Mouse (Mus musculus) spleen, postnatal 4 days (tissue): Measurements from ENCODE around the gene Gdf15.

Source experiments
- DNase-seq, 2 experiments: peaks; one replicate each; pipeline ENCODE4 v3.0.0; 2022; ENCODE audit warnings: low spot score in 2 of 2

Gene Gdf15

DNA sequence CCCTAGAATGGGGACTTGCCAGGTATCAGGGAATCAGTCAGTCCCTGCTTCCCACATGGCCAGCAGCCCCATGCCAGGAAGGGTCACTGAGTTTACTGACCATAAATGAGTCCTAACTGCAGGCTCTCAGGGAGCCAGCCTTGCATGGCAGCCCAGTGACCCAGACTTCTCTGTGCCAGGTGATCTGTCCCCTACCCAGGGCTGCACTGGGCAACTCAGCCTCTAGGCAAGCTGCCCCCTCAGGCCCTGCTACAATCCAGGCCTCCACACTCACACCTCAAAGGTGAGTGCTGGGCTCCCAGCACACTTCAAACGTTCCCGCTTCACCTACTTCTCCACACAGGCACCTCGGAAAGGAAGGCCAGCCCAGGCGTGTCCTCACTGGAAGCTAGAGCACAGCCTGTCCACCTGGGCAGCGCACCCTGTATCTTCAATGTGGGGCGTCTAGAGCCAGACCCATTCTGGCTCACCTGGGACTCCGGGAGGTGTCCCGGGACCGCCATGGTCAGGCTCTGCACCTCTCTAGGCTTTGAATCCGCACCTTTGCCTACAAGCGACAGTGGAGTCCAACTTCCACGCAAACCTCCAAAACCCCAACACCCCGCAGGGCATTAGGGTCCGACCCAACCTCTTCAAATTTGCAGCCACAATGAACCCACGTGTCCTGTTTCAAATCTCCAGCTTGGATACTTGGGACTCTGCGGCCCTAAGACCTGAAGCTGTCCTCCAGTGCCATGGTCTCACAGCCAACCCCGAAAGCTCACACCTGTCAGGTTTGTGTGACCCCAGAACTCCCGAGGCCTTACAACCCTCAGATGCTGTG lies 25.3 kb downstream of the Gdf15 start:
- DNase-seq = no peak

GRCm38 (mm10) chr8:70605871-70606779 lies 26.1 kb downstream of the Gdf15 start:
- DNase-seq = no peak

- DNase-seq = no peak
These were observed 27.7 kb downstream of the Gdf15 start for GRCm38 (mm10) chr8:70604558-70604957.

DNA sequence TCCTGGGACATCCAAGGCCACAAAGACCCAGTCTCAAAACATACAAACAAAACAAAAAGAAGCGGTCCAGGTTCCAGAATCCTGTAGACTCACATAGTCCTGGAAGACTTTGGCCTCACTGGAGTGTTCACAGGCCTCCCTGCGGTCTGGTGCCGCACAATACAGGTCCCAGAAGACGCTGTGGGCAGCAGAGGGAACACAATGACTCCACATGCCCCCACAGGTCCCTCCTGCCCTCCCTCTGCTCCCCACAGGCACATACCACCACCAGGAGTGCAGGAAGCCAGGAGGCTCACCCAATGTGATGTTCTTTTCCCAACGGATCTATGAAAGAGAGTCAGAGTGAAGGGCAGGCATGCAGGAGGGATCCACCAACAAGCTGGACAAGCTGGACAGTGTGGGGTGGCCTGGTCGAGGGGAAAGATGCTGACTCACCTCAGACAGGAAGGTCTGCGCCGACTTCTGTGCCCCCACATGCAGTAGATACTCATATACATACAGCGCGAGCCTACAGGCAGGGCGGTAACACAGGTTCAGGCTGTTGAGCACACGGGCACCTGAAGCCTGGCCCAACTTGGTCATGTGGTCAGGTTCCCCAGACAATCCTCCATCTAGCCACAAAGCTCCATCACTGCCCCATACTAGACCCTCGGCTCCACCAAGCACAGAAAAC lies 30.0 kb downstream of the Gdf15 start:
- no peak for DNase-seq

DNA sequence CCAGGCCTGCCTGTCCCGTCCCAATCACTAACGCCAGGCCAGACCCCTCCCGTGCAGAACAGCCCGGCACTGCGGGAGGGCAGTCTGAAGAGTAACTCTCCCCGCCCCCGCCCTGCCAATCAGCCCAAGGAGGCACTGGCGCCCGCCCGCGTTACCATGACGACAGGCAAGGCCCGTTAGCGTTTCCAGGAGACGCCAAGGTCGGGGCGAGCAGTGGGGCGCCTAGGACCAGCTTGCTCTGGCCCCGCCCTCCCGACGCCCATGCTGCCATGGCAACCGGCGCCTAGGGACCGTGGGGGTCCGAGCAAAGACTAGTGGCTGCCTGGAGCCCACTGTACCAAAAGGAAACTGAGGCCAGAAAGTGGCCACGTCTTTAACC lies 31.0 kb downstream of the Gdf15 start:
- DNase-seq = peak; percentile 79 to 90

DNA sequence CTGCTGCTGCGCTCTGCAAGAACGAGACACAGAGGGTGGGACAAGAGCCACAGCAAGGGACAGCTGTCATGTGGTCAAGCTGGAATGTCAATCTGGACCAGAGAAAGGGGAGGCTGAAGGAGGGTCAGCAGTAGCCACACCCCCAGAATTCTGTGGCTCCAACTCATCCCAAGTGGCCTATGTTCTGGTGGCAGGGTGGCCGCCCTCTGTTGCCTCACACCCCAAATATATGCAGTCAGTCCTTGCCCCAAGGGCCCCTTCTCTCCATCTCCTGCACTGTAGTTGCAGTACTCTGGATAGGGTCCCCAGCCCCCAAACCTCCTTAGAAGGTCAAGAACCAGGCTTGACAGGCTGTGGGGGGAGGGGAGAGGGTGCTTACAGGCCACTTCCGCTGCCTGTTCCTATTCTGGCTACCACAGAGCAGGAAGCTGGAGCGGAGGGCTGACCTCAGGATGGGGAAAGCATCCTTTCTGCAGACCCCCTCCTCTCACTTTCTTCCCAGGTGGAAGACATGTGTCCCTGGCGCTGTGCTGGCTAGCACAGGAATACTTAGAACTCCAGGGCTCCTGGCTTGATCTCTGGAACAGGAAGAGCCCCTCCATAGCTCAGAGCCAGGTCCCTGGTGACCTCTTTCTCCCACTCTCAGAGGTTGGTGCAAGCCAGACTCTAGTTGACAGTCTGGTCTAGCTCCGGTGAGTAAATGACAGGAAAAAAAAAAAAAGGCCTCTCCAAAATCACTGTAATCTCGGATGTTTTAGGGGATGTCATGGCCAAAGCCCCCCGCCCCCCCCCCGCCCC lies 31.6 kb downstream of the Gdf15 start:
- DNase-seq = no peak

GRCm38 (mm10) chr8:70599507-70600290 lies 32.6 kb downstream of the Gdf15 start:
- DNase-seq = peak in 1 of 2 experiments; percentile 66

GRCm38 (mm10) chr8:70598722-70599121 lies 33.5 kb downstream of the Gdf15 start:
- no peak for DNase-seq

GRCm38 (mm10) chr8:70598283-70598682 lies 34.0 kb downstream of the Gdf15 start:
- peak; percentile 62 to 81 for DNase-seq

DNA sequence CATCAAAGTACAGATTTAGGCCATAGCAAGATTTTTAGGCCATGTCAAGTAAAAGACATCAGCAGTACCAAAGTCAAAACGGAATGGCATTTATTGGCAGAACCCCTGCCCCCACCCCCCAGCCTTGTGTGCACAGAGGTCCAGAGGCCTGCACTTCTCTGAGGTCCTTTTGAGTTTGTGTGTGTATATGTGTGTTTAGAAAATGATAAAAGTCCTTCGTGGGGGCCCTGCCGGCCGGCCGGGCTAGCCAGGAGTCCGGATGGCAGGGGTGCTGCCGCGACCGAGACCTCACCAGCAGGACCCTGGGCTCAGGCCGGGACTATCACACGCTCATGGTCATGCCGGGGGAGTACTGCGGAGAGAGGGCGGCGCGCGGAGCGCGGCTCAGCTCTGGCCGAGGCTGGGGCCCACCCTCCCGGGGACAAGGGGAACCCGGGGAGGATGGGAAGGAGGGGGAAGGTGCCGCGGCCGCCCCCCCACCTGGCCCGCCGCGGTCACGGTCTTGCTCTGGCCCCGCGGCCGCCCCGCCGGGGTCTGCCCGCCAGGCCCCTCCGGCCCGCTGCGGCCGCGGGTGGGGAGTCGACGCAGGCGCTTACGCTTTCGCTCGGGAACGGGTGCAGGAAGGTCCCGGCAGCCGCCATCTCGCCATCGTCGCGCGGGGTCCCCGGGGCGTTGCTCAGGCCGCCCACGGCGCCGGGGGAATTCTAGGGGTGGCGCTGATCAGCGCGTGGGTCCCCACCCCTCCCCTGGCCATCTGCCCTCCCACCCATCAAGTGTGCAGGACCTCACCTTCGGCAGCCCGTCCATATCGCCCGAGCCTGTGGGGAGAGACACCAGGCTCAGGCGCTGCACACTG lies 34.6 kb downstream of the Gdf15 start:
- DNase-seq = no peak

- DNase-seq = peak; percentile 53 to 75
These were observed 35.4 kb downstream of the Gdf15 start for GRCm38 (mm10) chr8:70596775-70597416.

DNA sequence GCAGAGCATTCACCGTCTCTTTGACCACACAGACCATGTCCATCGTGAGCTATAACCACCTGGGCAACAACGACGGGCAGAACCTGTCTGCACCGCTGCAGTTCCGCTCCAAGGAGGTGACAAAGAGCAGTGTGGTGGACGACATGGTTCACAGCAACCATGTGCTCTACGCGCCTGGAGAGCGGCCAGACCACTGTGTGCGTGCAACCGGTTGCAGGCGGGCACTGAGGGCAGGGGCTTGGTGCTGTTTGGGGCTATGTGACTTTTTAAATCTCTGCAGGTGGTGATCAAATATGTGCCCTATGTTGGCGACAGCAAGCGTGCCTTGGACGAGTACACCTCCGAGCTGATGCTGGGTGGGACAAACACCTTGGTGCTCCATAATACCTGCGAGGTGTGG lies 36.0 kb downstream of the Gdf15 start:
- no peak for DNase-seq

- peak in 1 of 2 experiments; percentile 66 for DNase-seq
These were observed 36.4 kb downstream of the Gdf15 start for GRCm38 (mm10) chr8:70595811-70596210.

DNA sequence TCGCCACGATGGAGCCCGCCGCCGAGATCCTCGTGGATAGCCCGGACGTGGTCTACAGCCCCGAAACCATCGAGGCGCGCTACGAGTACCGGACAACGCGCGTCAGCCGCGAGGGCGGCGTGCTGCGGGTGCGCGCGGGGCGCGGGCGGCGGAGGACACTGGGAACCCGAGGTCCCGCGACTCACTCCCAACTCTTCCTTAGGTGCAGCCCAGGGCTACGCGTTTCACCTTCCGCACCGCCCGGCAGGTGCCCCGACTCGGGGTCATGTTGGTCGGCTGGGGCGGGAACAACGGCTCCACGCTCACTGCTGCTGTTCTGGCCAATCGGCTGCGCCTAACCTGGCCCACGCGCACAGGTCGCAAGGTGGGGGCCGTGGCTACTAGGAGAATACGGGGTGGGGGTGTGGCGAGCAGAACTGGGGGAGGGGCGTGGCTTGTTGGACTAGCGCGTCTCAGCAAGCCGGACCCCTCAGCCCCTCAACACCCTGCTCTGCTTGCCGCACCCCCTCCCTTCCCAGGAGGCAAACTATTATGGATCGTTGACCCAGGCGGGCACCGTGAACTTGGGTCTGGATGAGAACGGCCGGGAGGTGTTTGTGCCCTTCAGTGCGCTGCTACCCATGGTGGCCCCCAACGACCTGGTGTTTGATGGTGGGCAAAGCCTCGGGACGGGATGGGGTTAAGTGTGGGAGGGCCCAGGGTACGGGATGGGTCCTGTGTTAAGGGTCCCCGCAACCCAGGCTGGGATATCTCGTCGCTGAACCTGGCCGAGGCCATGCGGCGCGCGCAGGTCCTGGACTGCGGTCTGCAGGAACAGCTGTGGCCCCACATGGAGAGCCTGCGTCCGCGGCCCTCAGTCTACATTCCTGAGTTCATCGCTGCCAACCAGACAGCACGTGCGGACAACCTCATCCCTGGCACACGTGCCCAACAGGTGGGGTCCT lies 37.4 kb downstream of the Gdf15 start:
- DNase-seq = peak in 1 of 2 experiments; percentile 78

DNA sequence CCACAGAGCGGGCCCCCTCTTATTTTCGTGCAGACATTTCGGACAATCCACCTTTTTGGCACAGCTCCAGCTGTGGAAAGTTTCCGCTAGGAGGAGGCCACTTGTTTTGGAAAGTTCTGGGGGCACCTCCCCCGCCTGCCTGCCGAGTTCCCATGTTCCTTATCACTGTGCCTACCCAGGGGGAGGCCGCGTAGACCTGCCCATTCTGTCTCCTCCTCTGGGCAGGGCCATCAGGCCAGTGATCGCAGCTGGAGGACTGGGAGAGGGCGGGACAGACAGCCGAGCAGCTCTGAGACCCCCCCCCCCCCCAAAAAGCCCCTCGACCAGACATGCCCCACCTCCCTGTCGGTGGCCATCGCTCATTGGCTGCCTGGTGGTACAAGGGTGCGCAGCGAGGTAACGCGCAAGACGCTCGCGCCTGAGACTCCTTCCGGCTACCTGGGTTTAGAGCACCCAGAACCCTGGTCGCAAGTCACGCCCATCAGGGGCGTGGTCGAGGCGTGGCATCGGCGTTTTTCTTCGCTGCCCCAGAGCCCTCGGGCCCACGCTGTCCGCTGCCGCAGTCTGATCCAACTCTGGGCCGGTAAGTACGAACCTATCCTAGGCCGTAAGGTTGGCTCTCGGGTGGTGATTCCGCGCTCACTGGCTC lies 38.2 kb downstream of the Gdf15 start, which contains the start of gene Isyna1:
TSS of gene Isyna1 (plus strand) at position 413 of the 649 bp plus-strand sequence.
- DNase-seq = peak; percentile 89 to 91

- no peak for DNase-seq
These were observed 39.1 kb downstream of the Gdf15 start for GRCm38 (mm10) chr8:70593173-70593572.

- no peak for DNase-seq
These were observed 40.7 kb downstream of the Gdf15 start for GRCm38 (mm10) chr8:70591569-70591968.
